Mouse (Mus musculus) midbrain, embryonic 15.5 days (tissue): ENCODE data around the gene Zfp715. TPM values are rescaled to one million over a fixed set of nuclear protein-coding genes. Genes with fewer than 3 reads are reported as not detected.
A peak's percentile ranks its signal among the peaks of the same experiment; 100 is the strongest.

ENCODE experiments used
- ATAC-seq: fragments of 200-750 bp; cut with Nextera tagmentation; replicated peaks from 2 replicates; pipeline ENCODE4 v1.8.0; 2017; ENCODE audit warnings: moderate TSS enrichment
- H3K27ac ChIP-seq: fragments of 300-500 bp; sonication (generic); 2 replicates; pipeline ENCODE4 v1.5.1; 2015; ENCODE audit warnings: mild to moderate bottlenecking, inconsistent platforms
- H3K27me3 ChIP-seq: fragments of 300-500 bp; sonication (generic); replicated peaks from 2 replicates; pipeline ENCODE4 v1.6.1; 2015; ENCODE audit warnings: inconsistent platforms
- H3K36me3 ChIP-seq: fragments of 300-500 bp; sonication (generic); replicated peaks from 2 replicates; pipeline ENCODE4 v1.6.1; 2015; ENCODE audit warnings: inconsistent platforms
- H3K4me1 ChIP-seq: fragments of 300-500 bp; sonication (generic); 2 replicates; pipeline ENCODE4 v1.6.1; 2015; ENCODE audit warnings: inconsistent platforms
- H3K4me2 ChIP-seq: fragments of 300-500 bp; sonication (generic); 2 replicates; pipeline ENCODE4 v1.6.1; 2015; ENCODE audit warnings: inconsistent platforms, mild to moderate bottlenecking, moderate library complexity
- H3K4me3 ChIP-seq: fragments of 300-500 bp; sonication (generic); 2 replicates; pipeline ENCODE4 v1.5.1; 2015; ENCODE audit warnings: mild to moderate bottlenecking, inconsistent platforms
- H3K9ac ChIP-seq: fragments of 300-500 bp; sonication (generic); 2 replicates; pipeline ENCODE4 v1.6.1; 2015; ENCODE audit warnings: mild to moderate bottlenecking, inconsistent platforms
- H3K9me3 ChIP-seq: fragments of 300-500 bp; sonication (generic); 2 replicates; pipeline ENCODE4 v1.6.1; 2016; ENCODE audit warnings: inconsistent platforms
- whole genome bisulfite sequencing: fragments of 180-500 bp; shearing (Covaris S2); methylation state at CpG from one replicate; pipeline ENCODE4 v1.1.7; 2015; ENCODE audit warnings: mixed read lengths; 5-methylcytosine and 5-hydroxymethylcytosine counted together
- polyA plus RNA-seq: library from polyadenylated mRNA; unstranded; fragments of >200 nt; fragmentation: Nextera tagmentation; extraction: Ambion mirVana; gene quantifications from 2 replicates; pipeline ENCODE4 v1.2.1, GENCODE M21; 2015

Zfp715 gene
- polyA plus RNA-seq, 1 experiment from 2014 or later, result 22.7 TPM

DNA sequence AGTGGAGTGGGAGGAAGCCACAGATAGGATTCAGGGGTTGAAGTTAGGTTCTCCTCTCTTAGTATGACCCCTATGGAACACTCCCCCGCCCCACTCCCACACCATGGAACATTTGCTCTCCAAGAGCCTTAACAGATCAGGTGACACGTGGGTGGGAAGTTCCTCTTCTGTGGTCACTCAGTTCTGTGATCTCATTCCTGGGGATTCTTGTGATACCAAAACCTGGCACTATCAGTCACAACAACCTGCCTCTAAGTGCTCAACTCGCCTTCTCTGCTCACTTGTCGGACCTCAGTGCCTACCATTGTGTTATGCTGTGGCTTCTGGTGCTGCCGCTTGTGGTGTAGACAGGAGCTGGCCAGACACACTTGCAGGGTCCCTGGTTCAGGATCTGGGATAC lies 30.1 kb upstream of the Zfp715 start:
- no peaks in the 10 kb centered on the region for H3K36me3 ChIP-seq
- no peak for ATAC-seq
- whole genome bisulfite sequencing, result 83% methylated on average over 5 of the region's 5 CpGs

DNA sequence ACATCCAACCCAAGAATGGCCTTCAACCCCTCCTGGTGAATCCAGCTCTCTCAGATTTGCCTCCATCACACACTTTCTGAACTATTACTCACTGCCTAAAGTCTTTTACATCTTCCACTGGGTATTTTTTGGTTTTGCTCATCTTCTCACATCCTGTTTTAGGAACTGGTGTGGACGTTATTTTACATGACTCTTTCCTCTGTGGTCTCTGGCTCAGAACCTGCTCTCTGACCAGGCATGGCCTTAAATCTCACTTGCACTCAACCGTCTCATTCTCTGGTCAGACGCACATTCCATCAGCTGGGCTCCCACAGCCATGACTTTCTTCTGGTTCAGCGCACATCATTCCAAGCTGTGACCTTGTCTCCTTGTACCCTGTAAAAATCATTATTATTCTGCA lies 27.7 kb upstream of the Zfp715 start:
- Histone ChIP-seq H3K36me3 (no peaks in the 10 kb centered on the region), H3K27ac (no peak overlapping the region), H3K9ac (no peak overlapping the region), H3K27me3 (no peaks in the 10 kb centered on the region), H3K4me3 (no peak overlapping the region), H3K4me2 (no peak overlapping the region), H3K9me3 (no peaks in the 10 kb centered on the region), H3K4me1 (no peaks in the 10 kb centered on the region)
- ATAC-seq, result no peak
- 82% methylated on average over 4 of the region's 4 CpGs for WGBS

More for the DNA sequence above, 30.1 kb upstream of the Zfp715 start:
- no peaks in the 10 kb centered on the region for H3K9me3 ChIP-seq
- no peak overlapping the region for H3K27ac ChIP-seq
- no peaks in the 10 kb centered on the region for H3K4me1 ChIP-seq
- H3K27me3 ChIP-seq, result no peaks in the 10 kb centered on the region
- no peak overlapping the region for H3K9ac ChIP-seq
- H3K4me3 ChIP-seq, result no peak overlapping the region
- no peak overlapping the region for H3K4me2 ChIP-seq

DNA sequence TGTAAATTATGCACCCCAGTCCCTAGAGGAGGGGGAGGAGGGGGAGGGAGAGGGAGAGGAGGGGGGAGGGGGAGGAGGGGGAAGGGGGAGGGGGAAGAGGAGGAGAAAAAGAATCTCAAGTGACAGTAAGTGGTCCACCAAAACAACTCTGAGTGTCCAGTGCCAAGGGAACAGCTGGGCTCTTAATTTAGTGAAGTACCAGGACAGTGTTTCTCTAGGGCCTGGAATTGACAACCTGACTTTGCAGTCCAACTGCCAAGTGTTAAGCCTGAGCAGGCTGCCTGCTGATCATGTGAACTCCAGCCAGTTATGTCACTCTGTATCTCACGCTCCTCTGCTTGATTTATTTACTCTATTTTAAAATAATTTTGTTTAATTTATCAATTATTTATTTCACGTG lies 20.8 kb upstream of the Zfp715 start:
- WGBS, result 78% methylated on average over 2 of the region's 2 CpGs
- no peak for ATAC-seq

DNA sequence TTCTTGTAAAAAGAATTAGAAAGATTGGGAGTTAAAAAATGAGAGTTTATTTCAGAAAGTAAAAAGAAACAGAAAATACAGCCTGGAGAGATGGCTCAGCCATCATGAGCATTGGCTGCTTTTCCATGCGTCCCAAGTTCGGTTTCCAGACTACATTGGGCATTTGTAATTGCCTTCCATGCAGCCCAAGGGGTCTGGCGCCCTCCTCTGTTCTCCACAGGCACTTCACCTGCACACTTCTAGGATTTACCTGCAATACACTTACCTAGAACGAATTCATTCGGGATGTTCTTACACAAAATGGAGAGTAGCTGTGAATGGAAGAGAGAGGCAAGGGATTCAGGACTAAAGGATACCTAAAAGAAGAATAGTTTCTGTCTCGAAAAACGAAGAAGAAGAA lies 20.1 kb upstream of the Zfp715 start:
- Histone ChIP-seq H3K4me3 (no peak overlapping the region), H3K27ac (no peak overlapping the region), H3K36me3 (no peaks in the 10 kb centered on the region), H3K27me3 (no peaks in the 10 kb centered on the region), H3K4me1 (no peaks in the 10 kb centered on the region), H3K9ac (no peak overlapping the region), H3K9me3 (no peaks in the 10 kb centered on the region), H3K4me2 (no peak overlapping the region)
- 44% methylated on average over 5 of the region's 7 CpGs for WGBS
- no peak for ATAC-seq

More for the DNA sequence above, 20.8 kb upstream of the Zfp715 start:
- no peak overlapping the region for H3K9ac ChIP-seq
- H3K27ac ChIP-seq, result no peak overlapping the region
- H3K27me3 ChIP-seq, result no peaks in the 10 kb centered on the region
- H3K9me3 ChIP-seq, result no peaks in the 10 kb centered on the region
- H3K36me3 ChIP-seq, result no peaks in the 10 kb centered on the region
- H3K4me3 ChIP-seq, result no peak overlapping the region
- H3K4me1 ChIP-seq, result no peaks in the 10 kb centered on the region
- no peak overlapping the region for H3K4me2 ChIP-seq

DNA sequence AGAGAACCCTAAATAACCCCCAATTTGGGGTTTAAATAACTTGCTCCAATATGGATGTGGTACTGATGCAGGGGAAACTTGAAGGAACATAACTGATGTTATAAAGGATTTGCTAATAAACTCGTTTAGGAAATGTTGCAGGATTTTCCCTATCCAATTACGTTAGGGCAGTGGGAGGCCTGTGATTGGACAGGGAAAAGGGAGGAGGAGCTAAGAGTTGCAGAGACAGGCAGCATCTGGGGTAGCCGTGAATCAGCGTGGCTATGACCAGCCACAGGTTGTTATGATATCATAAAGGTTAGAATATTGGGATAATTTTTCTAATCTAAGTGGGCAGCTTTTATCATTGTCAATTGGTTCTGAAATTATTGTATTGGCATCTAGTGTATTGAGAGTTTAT lies 15.0 kb upstream of the Zfp715 start:
- no peak for ATAC-seq
- no peaks in the 10 kb centered on the region for H3K36me3 ChIP-seq
- WGBS, result 68% methylated on average over 4 of the region's 4 CpGs
- H3K4me2 ChIP-seq, result no peak overlapping the region
- H3K9ac ChIP-seq, result no peak overlapping the region
- H3K27ac ChIP-seq, result no peak overlapping the region
- no peaks in the 10 kb centered on the region for H3K4me1 ChIP-seq
- H3K9me3 ChIP-seq, result no peaks in the 10 kb centered on the region
- H3K4me3 ChIP-seq, result no peak overlapping the region
- H3K27me3 ChIP-seq, result no peaks in the 10 kb centered on the region

DNA sequence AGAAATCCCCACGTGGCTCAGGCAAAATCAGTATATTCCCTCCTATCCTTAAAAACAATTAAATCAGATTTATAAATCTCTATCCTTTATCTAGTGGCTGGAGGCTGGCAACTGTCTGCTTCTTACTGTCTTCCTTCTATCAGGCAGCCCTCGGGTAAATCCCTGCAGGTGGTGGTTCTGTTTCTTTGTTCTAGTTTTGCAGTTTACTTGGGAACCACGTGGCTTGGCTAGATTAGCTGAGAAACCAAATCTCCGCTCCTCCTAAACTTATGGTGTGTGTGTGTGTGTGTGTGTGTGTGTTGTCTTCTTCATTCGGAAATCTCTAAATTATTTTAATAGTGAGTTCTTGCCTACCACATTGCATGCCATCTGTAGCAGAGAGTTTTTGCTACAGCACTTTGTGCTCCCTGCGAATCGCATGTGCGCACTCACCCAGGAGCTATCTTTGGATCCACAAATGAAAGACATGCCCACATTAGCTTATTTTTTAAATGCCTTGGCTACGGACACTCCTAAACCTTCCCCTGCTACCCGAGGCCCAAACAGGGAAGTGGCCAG lies 13.2 kb upstream of the Zfp715 start:
- 54% methylated on average over 10 of the region's 10 CpGs for WGBS
- Histone ChIP-seq H3K27ac (no peak overlapping the region), H3K4me2 (no peak overlapping the region), H3K9ac (no peak overlapping the region), H3K4me3 (no peak overlapping the region), H3K36me3 (no peaks in the 10 kb centered on the region), H3K27me3 (no peaks in the 10 kb centered on the region), H3K9me3 (no peaks in the 10 kb centered on the region), H3K4me1 (no peaks in the 10 kb centered on the region)
- no peak for ATAC-seq

DNA sequence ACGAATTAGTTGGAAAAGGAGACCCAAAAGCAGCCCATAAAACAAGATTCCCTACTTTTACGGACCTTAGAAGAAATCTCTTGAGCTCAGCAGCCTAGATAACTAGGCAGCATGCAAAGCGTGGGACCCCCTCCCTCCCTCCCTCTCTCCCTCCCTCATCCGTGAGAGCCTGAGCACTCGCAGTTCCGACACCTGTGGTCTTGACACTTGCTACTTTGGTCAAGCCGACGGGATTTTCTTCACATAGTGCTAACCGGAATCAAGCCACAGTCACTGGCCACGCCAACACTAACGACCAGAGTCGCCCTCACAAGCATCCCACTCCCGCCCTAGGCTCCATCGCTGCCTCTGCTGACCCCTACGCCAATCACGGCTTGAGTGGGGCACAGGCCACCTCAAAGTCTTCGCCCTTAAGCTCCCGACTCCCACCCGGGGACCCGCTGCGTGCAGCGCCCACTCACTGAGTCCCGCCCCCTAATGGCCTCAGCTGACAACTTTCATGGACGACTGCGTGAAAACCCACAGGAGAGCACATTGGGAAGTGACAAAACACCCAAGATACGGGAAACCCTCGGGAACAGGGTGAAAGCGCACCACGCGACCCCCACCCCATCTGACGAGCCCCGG lies 595 bp downstream of the Zfp715 start:
- 2% methylated on average over 32 of the region's 32 CpGs for WGBS
- Histone ChIP-seq H3K4me3 (peak overlapping the region; percentile 62), H3K27me3 (no peaks in the 10 kb centered on the region), H3K27ac (peak overlapping the region; percentile 83), H3K9me3 (no peaks in the 10 kb centered on the region), H3K9ac (peak overlapping the region; percentile 72), H3K36me3 (peaks cover 11% of the 10 kb centered on the region; the same call in 1 of the 2 replicates), H3K4me2 (peak overlapping the region; percentile 69), H3K4me1 (peaks cover 25% of the 10 kb centered on the region)
- ATAC-seq, result no peak; the same call in 1 of the 2 replicates

DNA sequence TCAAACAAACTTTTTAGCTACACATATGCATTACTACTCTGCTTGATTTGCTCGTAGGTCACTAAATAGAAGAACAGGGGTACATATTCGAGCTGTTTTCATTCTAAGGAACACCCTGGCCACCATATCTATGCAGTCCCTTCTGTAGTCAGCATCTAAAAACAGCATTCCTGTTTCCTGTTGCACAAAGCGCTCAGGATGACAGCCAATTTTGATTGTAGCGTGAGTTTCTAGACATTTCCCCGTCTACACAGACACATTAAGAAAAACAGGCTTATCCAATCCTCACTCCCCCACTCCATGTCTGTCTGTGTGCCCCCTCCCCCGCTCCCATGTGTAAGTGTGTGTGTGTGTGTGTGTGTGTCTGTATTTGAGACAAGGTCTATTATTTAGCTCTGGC lies 1.5 kb downstream of the Zfp715 start:
- H3K4me3 ChIP-seq, result peak overlapping the region; percentile 62
- WGBS, result 79% methylated on average over 6 of the region's 6 CpGs
- ATAC-seq, result no peak

DNA sequence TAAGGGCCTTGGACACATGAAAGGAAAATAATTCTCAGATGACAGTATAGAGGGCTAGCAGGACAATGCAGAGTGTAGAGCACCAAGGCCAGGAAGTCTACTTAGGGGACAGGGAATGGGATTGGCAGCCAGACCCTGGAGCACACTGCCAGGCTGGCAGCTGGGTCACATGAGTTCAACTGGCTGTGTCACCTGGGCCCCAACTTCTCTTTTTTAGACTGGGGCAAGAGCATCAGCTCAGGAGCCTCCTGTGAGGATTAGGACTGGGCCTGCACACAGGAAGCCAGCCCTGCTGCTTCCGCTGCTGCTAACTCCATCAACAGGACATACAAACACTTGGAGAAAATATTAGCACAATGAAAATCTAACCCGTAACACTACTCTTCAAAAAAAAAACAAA lies 4.0 kb downstream of the Zfp715 start:
- Histone ChIP-seq H3K4me3 (no peak overlapping the region), H3K27ac (no peak overlapping the region), H3K4me2 (no peak overlapping the region), H3K36me3 (peaks cover 11% of the 10 kb centered on the region; the same call in 1 of the 2 replicates), H3K27me3 (no peaks in the 10 kb centered on the region), H3K4me1 (peaks cover 25% of the 10 kb centered on the region), H3K9ac (no peak overlapping the region), H3K9me3 (no peaks in the 10 kb centered on the region)
- 84% methylated on average over 2 of the region's 2 CpGs for WGBS
- no peak for ATAC-seq

More for the DNA sequence above, 1.5 kb downstream of the Zfp715 start:
- Histone ChIP-seq H3K9ac (no peak overlapping the region), H3K4me1 (peaks cover 25% of the 10 kb centered on the region), H3K27me3 (no peaks in the 10 kb centered on the region), H3K27ac (no peak overlapping the region), H3K36me3 (peaks cover 11% of the 10 kb centered on the region; the same call in 1 of the 2 replicates), H3K9me3 (no peaks in the 10 kb centered on the region), H3K4me2 (peak overlapping the region; percentile 69)

DNA sequence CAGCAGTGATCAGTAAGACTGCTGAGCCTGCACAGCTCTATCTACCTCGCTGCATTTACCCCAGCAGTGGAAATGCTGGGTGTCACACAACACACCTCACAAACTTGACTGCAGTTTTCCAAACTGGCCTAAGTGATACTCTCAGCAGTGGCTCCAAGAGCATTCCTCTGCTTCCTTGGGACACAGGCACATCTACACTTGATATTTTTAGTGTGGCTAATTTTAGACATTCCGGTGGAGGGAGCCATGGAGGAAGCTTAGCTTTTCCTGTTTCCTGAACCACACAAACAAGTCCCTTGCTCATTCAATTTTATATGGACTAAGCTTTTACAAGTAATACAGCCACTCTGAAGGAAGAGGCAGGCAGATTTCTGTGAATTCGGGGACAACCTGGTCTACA lies 7.9 kb downstream of the Zfp715 start:
- no peak overlapping the region for H3K4me2 ChIP-seq
- WGBS, result 86% methylated on average over 3 of the region's 3 CpGs
- peaks cover 33% of the 10 kb centered on the region; the same call in 1 of the 2 replicates for H3K36me3 ChIP-seq
- H3K9me3 ChIP-seq, result no peaks in the 10 kb centered on the region
- H3K4me3 ChIP-seq, result no peak overlapping the region
- H3K27ac ChIP-seq, result no peak overlapping the region
- H3K4me1 ChIP-seq, result 0 out of 2 replicates have a peak, but pooled peaks cover 3% of the 10 kb centered on the region
- no peaks in the 10 kb centered on the region for H3K27me3 ChIP-seq
- H3K9ac ChIP-seq, result no peak overlapping the region
- ATAC-seq, result no peak

DNA sequence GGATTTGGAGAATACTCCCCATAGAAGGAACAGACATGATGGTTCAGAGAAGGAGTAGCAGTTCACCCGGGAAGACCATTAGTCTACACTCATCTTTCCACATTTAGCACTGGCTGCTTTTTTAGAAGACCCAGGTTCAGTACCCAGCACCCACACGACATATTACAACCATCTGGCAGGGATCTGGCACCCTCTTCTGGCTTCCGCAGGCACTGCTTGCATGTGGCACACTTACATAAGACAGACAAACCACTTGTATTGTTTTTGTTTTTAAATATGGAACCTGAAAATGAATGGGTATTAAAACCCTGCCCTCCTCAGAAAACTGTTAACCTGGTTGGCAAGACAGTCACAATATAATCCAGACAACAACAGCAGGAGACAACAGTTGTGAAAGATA lies 21.6 kb downstream of the Zfp715 start:
- WGBS, result 93% methylated on average over 3 of the region's 3 CpGs
- Histone ChIP-seq H3K4me2 (no peak overlapping the region), H3K36me3 (peaks cover 3% of the 10 kb centered on the region), H3K4me3 (no peak overlapping the region), H3K9me3 (no peaks in the 10 kb centered on the region), H3K9ac (no peak overlapping the region), H3K27ac (no peak overlapping the region), H3K4me1 (no peaks in the 10 kb centered on the region), H3K27me3 (no peaks in the 10 kb centered on the region)
- no peak for ATAC-seq

DNA sequence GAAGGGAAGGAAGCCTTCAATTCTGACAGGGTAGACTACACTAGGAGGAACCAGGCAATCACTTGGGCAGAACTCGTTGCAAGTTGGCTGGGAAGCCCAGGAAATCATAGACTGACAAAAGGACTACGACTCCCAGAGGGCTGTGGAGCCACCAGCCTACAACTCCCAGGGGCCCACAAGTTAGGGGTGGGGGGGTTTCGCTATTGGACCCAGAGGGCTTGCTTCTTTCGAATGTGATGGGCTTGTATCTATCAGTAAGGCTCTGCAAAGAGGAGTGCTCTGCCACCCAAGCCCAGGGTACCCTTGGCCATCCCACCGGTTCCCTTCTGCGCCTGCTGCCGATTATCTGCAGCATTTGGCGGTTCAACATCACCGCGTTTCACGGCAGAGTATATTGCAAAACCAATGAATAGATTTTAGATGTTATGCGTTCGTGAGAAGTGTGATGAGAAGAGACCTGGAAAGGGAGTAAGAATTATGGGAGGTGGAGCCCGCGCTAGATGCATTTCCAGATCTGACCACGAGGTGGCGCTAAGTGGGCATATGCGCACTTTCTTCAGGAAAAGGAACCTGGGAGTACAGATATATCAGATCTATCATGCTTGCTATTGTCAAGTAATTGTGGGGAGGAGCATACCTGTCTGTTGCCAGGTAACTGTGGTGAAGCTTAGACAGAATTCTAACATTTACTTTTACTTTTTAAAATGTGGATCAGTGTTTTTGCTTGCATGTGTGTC lies 30.1 kb downstream of the Zfp715 start:
- peak; percentile 94 for ATAC-seq

More for the DNA sequence above, 30.1 kb downstream of the Zfp715 start:
- no peaks in the 10 kb centered on the region for H3K9me3 ChIP-seq
- H3K27ac ChIP-seq, result peak overlapping the region; percentile 74
- no peaks in the 10 kb centered on the region for H3K27me3 ChIP-seq
- H3K4me1 ChIP-seq, result no peaks in the 10 kb centered on the region
- H3K36me3 ChIP-seq, result no peaks in the 10 kb centered on the region
- 12% methylated on average over 18 of the region's 18 CpGs for WGBS
- H3K4me2 ChIP-seq, result peak overlapping the region; percentile 52
- peak overlapping the region; percentile 44 for H3K4me3 ChIP-seq
- H3K9ac ChIP-seq, result peak overlapping the region; percentile 50
